Mouse (Mus musculus) embryonic fibroblast, embryonic 13.5 days (primary cell): Measurements from ENCODE around the gene Cfap100. TPM values are rescaled to one million over a fixed set of nuclear protein-coding genes. Genes with fewer than 3 reads are reported as not detected.

ENCODE experiments used
- H3K27ac ChIP-seq: 2 replicates; pipeline ENCODE4 v1.5.1; 2012; ENCODE audit warnings: low read length, control low read depth, inconsistent platforms; ENCODE audit not compliant: insufficient read depth
- H3K4me1 ChIP-seq: 2 replicates; pipeline ENCODE4 v1.6.1; 2011; ENCODE audit warnings: low read length; ENCODE audit not compliant: control insufficient read depth, insufficient read depth
- H3K4me3 ChIP-seq: 2 replicates; pipeline ENCODE4 v1.5.1; 2011; ENCODE audit warnings: mild to moderate bottlenecking, control low read depth, low read length; ENCODE audit not compliant: insufficient read depth
- CTCF ChIP-seq: IDR thresholded peaks from 2 replicates; pipeline ENCODE4 v1.5.1; 2011; ENCODE audit warnings: mild to moderate bottlenecking, control low read depth, low read length, moderate library complexity, borderline replicate concordance; ENCODE audit not compliant: insufficient read depth
- POLR2A ChIP-seq: IDR thresholded peaks from 2 replicates; pipeline ENCODE4 v1.6.1; 2011; ENCODE audit warnings: low read depth, mild to moderate bottlenecking, control low read depth, low read length, moderate library complexity
- polyA plus RNA-seq: library from polyadenylated mRNA; stranded (reverse); fragments of >200 nt; gene quantifications from 2 replicates; pipeline ENCODE4 v1.2.4, GENCODE M21; 2011; ENCODE audit warnings: low read depth; ENCODE audit not compliant: missing spikeins, insufficient read length

Gene Cfap100
- 0.95 and 3.1 TPM in 2 replicates for polyA plus RNA-seq

- peaks cover 13% of the 10 kb centered on the region; the same call in 1 of the 2 replicates for H3K4me1 ChIP-seq
- TF ChIP-seq POLR2A, result peak; percentile 47
- TF ChIP-seq CTCF, result peak; percentile 81
- H3K27ac ChIP-seq, result no peak within 1 kb of the TSS
- H3K4me3 ChIP-seq, result peak within 1 kb of the TSS; percentile 44
Observed at GRCm38 (mm10) chr6:90428380-90428974, at the start of gene Cfap100. Gene Cfap100 (minus strand): TSS chr6:90428797.

DNA sequence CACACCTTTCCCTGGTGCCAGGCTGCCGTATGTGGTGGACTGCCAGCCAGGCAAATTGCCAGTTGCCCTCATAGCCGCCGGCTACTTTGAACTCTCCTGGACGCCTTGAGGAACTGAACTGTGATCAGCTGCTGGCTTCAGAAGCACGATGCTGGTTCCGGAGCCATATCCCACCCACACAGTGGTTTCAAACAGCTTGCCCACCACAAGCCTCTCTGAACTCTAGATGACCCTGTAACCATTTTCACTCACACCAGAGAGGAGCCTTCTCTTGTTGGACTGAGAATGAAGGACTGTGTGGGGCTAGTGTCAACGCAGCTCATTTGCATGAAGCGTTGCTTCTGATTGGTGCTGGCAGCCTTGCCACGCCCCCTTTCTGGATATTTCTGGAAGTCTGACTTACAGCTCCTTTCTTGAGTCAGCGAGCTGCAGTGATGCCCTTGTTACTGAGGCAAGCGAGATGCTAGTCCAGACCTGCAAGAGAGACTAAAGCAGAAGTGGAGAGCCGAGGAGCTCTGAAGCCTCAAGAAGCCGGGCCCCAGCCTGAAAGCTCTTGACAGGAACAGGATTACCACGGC, 48.4 kb upstream of the Cfap100 start:
- Histone ChIP-seq H3K4me3 (no peak overlapping the region), H3K4me1 (no peaks in the 10 kb centered on the region), H3K27ac (no peak overlapping the region)
- TF ChIP-seq CTCF (no peak), POLR2A (no peak)

- Histone ChIP-seq H3K4me1 (no peaks in the 10 kb centered on the region), H3K27ac (no peak overlapping the region), H3K4me3 (no peak overlapping the region)
- no peak for TF ChIP-seq POLR2A
- TF ChIP-seq CTCF, result no peak
Observed at GRCm38 (mm10) chr6:90475854-90476212, 47.2 kb upstream of the Cfap100 start.

DNA sequence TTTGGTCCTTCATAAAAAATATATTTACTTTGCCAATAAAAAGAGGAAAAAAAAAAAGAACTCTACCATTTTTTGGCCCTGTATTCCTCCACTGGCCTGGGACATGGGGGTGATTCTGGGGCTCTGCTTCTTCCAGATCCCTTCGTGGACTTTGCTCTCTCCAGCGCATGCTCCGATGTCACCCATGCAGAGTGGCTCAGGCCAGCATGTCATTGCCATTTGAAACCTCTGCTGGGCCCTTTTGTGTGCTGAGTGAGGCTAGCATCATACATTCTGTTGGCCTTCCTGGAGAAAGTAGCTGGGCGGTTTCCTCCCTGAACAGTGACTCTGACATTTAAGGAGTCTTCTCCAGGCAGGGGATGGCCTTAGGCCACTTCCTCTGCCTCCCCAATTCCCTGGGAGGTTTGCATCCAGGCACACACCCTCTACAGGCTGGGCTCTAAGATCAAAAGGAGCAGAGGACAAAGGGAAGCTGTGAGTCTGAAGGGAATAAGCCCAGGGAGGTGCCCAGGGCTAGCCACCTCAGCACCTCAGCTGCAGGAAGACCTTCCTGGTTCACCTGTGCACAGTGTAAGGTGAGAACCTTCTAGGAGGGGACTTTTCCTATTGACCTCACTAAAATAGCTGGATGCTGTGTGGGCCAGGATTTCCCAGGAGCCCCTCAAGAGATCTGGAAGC, 46.7 kb upstream of the Cfap100 start:
- no peak for TF ChIP-seq CTCF
- no peak for TF ChIP-seq POLR2A
- Histone ChIP-seq H3K27ac (no peak overlapping the region), H3K4me1 (no peaks in the 10 kb centered on the region), H3K4me3 (no peak overlapping the region)

DNA sequence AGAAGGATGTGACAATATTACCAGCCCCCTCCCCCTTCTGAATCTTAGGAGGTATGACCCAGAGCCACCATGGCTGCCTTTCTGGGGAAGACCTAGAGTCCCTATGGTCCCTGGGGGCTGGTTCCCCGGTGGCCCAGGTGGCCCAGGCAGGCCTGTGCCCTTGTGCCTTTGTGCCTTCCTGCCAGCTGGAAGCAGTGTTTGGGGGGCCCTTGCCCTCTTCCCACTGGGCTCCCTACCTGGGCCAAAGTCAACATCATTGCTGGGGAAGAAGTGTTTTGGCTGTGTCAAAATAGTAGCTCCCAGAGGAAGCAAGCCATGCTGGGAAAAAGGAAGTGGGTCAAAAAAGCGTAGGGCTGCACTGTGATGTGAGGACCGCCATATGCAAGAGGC, 45.8 kb upstream of the Cfap100 start:
- TF ChIP-seq CTCF (no peak), POLR2A (no peak)
- Histone ChIP-seq H3K4me3 (no peak overlapping the region), H3K27ac (no peak overlapping the region), H3K4me1 (no peaks in the 10 kb centered on the region)

DNA sequence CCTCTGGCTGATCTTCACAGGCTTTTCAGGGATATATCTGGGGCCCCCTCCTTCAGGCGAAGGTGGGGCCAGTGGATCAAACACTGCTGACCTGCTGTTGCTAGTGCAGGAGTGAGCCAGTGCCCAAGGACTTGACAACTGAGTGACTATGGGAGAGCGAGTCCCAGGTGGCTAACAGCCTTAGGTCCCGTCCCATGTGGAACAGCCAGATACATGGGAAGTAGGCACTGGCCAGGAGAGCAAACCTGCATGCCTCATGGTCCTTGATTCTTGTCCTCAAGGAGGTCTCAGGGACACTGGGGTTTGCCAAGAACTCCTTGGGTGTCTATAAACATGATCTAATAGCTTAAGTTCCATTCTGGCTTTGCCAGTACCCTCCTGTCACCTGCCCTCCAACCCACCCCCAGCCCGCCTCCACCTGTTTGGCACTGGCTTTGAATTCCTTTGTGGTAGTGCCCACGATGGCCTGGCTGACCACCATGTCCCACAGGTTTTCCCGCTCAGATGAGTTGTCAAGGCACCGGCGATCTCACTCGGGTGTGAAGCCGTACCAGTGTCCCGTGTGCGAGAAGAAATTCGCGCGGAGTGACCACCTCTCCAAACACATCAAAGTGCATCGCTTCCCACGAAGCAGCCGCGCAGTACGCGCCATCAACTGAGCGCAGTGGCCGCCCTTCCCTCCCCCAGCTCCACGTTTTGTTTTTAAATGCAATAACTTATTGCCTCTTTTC, 45.2 kb upstream of the Cfap100 start:
- TF ChIP-seq POLR2A (no peak), CTCF (no peak)
- Histone ChIP-seq H3K27ac (no peak overlapping the region), H3K4me1 (no peaks in the 10 kb centered on the region), H3K4me3 (no peak overlapping the region)

- no peak overlapping the region for H3K4me3 ChIP-seq
- no peak for TF ChIP-seq POLR2A
- no peak overlapping the region for H3K27ac ChIP-seq
- no peaks in the 10 kb centered on the region for H3K4me1 ChIP-seq
Observed at GRCm38 (mm10) chr6:90472697-90473096, 44.1 kb upstream of the Cfap100 start.

DNA sequence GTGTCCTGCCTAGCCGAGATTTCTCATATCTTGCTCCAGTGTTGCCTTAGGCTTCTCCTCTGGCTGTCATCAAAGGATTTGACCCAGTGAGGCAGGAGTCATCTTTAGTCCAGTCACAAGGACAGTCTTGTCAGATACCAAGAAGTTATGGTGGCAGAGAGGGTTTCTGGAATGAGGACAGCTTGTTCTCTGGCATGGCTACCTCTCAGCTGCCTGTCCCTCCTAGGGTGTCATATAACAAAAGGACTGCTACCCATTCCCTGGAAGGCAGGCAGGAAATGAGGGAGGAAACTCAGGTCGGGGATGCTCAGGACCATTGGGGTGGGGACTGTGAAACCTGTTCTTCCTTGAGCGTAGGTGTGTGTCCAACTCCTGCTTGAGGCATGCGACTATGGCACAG, 43.5 kb upstream of the Cfap100 start:
- Histone ChIP-seq H3K27ac (no peak overlapping the region), H3K4me1 (no peaks in the 10 kb centered on the region), H3K4me3 (no peak overlapping the region)
- TF ChIP-seq POLR2A (no peak), CTCF (no peak)

DNA sequence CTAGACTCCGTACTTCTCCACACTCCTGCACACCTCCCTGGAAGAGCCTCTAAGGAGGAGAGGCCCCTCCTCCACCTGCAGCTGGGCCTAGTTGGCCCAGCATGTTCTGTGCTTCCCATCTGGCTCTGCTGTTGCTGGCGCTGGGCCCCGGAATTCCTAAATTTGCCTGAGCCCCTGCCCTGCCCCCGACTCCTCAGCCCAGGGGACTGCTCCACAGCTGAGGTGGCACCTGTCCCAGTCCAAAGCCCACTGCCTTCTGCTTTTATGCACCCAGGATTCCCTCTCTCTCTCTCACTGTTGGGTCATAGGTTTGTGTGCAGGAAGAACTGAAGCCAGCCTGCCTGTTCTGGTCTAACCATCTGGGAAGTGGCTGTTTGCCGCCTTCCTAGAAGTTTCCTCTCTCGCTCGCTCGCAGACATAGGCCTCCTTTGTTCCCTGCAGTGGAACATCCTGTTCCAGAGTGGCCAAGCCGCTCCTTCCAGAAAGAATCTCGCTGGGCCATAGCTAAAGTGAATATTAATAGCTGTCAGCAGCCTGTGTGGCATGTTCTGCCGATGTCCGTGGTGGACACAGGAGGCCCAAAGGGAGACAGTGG, 42.4 kb upstream of the Cfap100 start:
- Histone ChIP-seq H3K27ac (no peak overlapping the region), H3K4me3 (no peak overlapping the region), H3K4me1 (no peaks in the 10 kb centered on the region)
- no peak for TF ChIP-seq CTCF
- no peak for TF ChIP-seq POLR2A

DNA sequence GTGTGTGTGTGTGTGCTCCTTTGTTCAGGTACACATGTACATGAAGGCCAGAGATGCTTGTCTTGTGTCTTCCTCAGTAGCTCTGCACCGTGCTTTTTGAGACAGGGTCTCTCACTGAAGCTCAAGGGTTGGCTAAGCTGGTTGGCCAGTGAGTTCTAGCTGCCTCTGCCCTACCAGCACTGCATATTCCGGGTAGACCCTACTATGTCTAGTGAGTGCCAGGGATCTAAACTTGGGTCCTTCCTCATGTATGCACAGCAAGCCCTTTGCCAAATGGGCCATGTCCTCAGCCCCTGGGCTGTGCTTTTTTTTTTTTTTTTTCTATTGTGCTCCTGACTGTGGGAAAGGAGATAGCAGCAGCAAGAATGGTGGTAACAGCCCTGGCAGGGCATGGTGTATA, 41.7 kb upstream of the Cfap100 start:
- Histone ChIP-seq H3K27ac (no peak overlapping the region), H3K4me1 (no peaks in the 10 kb centered on the region), H3K4me3 (no peak overlapping the region)
- no peak for TF ChIP-seq POLR2A
- TF ChIP-seq CTCF, result no peak
